Mouse (Mus musculus) megakaryocyte, embryonic 14.5 days (primary cell): ENCODE data around the gene Sh3rf3.

ENCODE experiments used
- FLI1 ChIP-seq: IDR thresholded peaks from 2 replicates; pipeline ENCODE4 v1.6.1; 2012; ENCODE audit warnings: low read length, inconsistent platforms, mixed read lengths
- GATA1 ChIP-seq: IDR thresholded peaks from 3 replicates; pipeline ENCODE4 v1.6.1; 2012; ENCODE audit warnings: mixed read lengths, low read length, inconsistent platforms, borderline replicate concordance

DNA sequence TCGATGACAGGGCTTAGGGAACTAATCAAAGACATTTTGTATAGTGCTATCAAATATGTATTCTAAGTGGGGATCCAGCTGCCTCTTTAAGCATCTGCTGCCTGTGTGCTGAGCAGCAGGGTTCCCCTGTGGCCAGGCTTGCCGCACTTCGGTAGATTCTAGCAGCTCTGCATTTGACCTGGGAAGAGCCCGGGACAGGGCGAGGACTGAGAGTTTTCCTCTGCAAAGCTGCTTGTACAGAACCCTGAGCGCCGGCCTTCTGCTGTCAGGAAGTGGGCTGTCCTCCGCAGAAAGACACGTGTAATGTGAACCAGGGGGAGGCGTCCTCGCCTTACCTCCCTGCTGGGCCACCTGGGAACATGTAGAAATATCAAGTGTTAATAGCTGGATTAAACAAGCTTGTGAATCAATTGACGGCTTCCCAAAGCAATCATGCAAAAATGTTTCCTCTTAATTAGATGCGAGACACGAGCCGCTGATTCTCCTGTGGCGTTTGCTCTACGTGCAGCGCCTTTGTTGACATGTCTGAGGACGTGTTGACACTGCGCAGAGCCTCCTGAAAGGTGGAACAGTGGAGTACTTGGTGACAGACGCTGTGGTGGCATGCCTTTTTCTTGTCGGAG lies 119.1 kb downstream of the Sh3rf3 start:
- TF ChIP-seq GATA1: no peak
- TF ChIP-seq FLI1: no peak
